Mouse (Mus musculus) C2C12 (cell line): Measurements from ENCODE around the gene Plekha6.

Experiments
- CEBPB ChIP-seq: IDR thresholded peaks from one replicate; pipeline ENCODE4 v1.6.1; 2011; ENCODE audit warnings: low read depth, mild to moderate bottlenecking, control low read depth, moderate library complexity
- CTCF ChIP-seq: IDR thresholded peaks from one replicate; pipeline ENCODE4 v1.5.1; 2011; ENCODE audit not compliant: control insufficient read depth, insufficient read depth, insufficient read length
- FOSL1 ChIP-seq: IDR thresholded peaks from one replicate; pipeline ENCODE4 v1.8.0; 2011; ENCODE audit warnings: mild to moderate bottlenecking, low read length; ENCODE audit not compliant: poor library complexity, insufficient read depth, severe bottlenecking
- MAX ChIP-seq: IDR thresholded peaks from one replicate; pipeline ENCODE4 v1.6.1; 2011; ENCODE audit warnings: mild to moderate bottlenecking, control low read depth
- MYOG ChIP-seq: IDR thresholded peaks from one replicate; pipeline ENCODE4 v1.6.1; 2011; ENCODE audit not compliant: control insufficient read depth, insufficient read length; ENCODE audit errors: extremely low read depth
- USF1 ChIP-seq: IDR thresholded peaks from one replicate; pipeline ENCODE4 v1.6.1; 2011; ENCODE audit warnings: low read depth, mild to moderate bottlenecking, control low read depth, moderate library complexity

DNA sequence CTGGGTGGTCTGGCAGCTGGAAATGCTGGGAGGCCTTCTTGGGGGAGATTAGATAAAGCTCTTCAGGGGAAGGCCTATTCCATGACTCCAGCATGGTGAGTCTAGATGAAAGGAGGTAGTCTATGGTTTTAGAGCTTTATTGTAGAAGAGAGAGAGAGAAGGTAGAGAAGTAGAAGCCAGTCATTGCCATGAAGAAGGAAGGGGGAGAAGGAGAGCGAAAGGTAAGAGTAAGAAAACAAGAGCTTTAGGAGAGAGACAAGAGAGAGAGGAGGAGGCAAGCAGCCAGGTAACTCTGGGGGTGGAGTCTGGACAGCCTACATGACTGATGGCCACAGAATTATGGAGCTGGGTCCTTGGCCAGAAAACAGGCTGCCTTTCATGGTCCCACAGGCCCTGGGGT, 186.2 kb downstream of the Plekha6 start, which contains the start of gene Ren1:
- TF ChIP-seq USF1 (no peak), CTCF (no peak), MAX (no peak), FOSL1 (no peak), MYOG (no peak), CEBPB (no peak)
